Mouse (Mus musculus) intestine, postnatal 0 days (tissue): ENCODE results near the gene Gm8439. TPM values are rescaled to one million over a fixed set of nuclear protein-coding genes. Genes with fewer than 3 reads are reported as not detected.
A peak's percentile ranks its signal among the peaks of the same experiment; 100 is the strongest.

Experiments used
- ATAC-seq: fragments of 200-750 bp; cut with Nextera tagmentation; 2 replicates; pipeline ENCODE4 v1.8.0; 2017; ENCODE audit warnings: mild to moderate bottlenecking, moderate TSS enrichment, moderate library complexity
- H3K27ac ChIP-seq: fragments of 300-500 bp; sonication (generic); 2 replicates; pipeline ENCODE4 v1.5.1; 2014; ENCODE audit warnings: mild to moderate bottlenecking, low read depth, low read length, moderate library complexity
- H3K27me3 ChIP-seq: fragments of 300-500 bp; sonication (generic); replicated peaks from 2 replicates; pipeline ENCODE4 v1.6.1; 2014; ENCODE audit warnings: low read length, mixed read lengths; ENCODE audit not compliant: control insufficient read depth, insufficient read depth
- H3K36me3 ChIP-seq: fragments of 300-500 bp; sonication (generic); 2 replicates; pipeline ENCODE4 v1.6.1; 2014; ENCODE audit warnings: mild to moderate bottlenecking, moderate library complexity; ENCODE audit not compliant: control insufficient read depth, insufficient read depth
- H3K4me1 ChIP-seq: fragments of 300-500 bp; sonication (generic); replicated peaks from 2 replicates; pipeline ENCODE4 v1.6.1; 2014; ENCODE audit warnings: antibody characterized with exemption, low read length, mixed read lengths; ENCODE audit not compliant: control insufficient read depth, insufficient read depth
- H3K4me2 ChIP-seq: fragments of 300-500 bp; sonication (generic); replicated peaks from 2 replicates; pipeline ENCODE4 v1.6.1; 2014; ENCODE audit warnings: low read depth, mild to moderate bottlenecking, moderate library complexity
- H3K4me3 ChIP-seq: fragments of 300-500 bp; sonication (generic); 2 replicates; pipeline ENCODE4 v1.5.1; 2014; ENCODE audit warnings: low read depth, low read length
- H3K9ac ChIP-seq: fragments of 300-500 bp; sonication (generic); 2 replicates; pipeline ENCODE4 v1.6.1; 2014; ENCODE audit warnings: mild to moderate bottlenecking, low read depth, low read length
- H3K9me3 ChIP-seq: fragments of 300-500 bp; sonication (generic); 2 replicates; pipeline ENCODE4 v1.6.1; 2016; ENCODE audit warnings: mixed run types; ENCODE audit not compliant: control insufficient read depth
- CTCF ChIP-seq: sonication (generic); IDR thresholded peaks from 2 replicates; pipeline ENCODE4 v1.5.1; 2016; ENCODE audit warnings: low read depth, mild to moderate bottlenecking, control low read depth, antibody characterized with exemption, moderate library complexity
- WGBS: fragments of 180-500 bp; shearing (Covaris S2); extraction: QIAGEN DNeasy Blood & Tissue Kit; methylation state at CpG from one replicate; pipeline ENCODE4 v1.1.7; 2014; 5-methylcytosine and 5-hydroxymethylcytosine counted together
- polyA plus RNA-seq: library from polyadenylated mRNA; unstranded; fragments of >200 nt; fragmentation: Nextera tagmentation; extraction: Ambion mirVana; gene quantifications from 2 replicates; pipeline ENCODE4 v1.2.1, GENCODE M21; 2015

Gene Gm8439
- polyA plus RNA-seq = not detected in 2 replicates

GRCm38 (mm10) chr4:120588445-120588844 is at the start of gene Gm8439:
Gm8439 (plus strand) TSS chr4:120588745.
- H3K9me3 ChIP-seq = no peaks in the 10 kb centered on the region
- no peaks in the 10 kb centered on the region for H3K4me1 ChIP-seq
- H3K27ac ChIP-seq = no peak within 1 kb of the TSS
- ATAC-seq = no peak
- no peak within 1 kb of the TSS for H3K4me2 ChIP-seq
- WGBS = 33% methylated on average over 4 of the region's 4 CpGs
- H3K36me3 ChIP-seq = no peaks in the 10 kb centered on the region
- H3K4me3 ChIP-seq = no peak within 1 kb of the TSS
- H3K9ac ChIP-seq = no peak within 1 kb of the TSS
- no peaks in the 10 kb centered on the region for H3K27me3 ChIP-seq
- TF ChIP-seq CTCF = no peak

DNA sequence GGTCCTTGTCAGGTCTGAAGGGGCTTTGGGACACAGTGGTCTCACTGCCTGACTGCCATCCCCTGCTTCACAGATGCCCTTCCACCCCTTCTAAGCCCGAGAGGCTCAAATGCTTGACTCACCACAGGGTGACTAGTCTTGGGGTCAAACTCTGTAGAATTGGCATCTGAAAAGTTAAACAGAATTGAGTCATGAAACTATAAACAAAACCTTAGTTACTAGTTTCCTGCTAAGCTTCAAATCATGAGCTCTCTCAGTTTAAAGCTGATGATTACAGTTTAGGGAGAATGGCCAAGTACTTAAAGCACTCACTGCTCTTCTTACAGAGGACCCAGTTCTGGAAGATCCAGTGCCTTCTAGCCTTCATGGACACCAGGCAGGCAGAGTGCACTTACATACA is 43.6 kb upstream of the Gm8439 start:
- Histone ChIP-seq H3K4me2 (no peak overlapping the region), H3K27ac (no peak overlapping the region), H3K9me3 (no peaks in the 10 kb centered on the region), H3K36me3 (peaks cover 79% of the 10 kb centered on the region), H3K4me3 (no peak overlapping the region), H3K4me1 (no peaks in the 10 kb centered on the region), H3K9ac (no peak overlapping the region), H3K27me3 (no peaks in the 10 kb centered on the region)
- TF ChIP-seq CTCF = no peak
- WGBS = 81% methylated on average over 1 of the region's 1 CpGs
- ATAC-seq = no peak

DNA sequence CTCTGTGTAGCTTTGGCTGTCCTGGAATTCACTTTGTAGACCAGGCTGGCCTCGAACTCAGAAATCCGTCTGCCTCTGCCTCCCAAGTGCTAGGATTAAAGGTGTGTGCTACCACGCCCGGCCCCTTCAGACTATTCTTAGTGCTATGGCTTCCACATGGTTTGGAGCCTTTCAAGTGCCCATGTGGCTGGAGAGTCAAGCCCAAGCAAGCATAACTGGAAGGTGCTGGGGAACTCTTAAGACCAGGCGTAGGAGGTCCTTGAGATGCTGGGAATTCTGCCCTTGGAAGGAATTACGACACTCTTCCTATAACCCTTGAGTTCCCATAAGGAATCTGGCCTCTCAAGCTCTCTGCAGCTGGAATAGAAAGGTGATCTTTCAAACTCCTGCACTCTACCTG is 32.0 kb upstream of the Gm8439 start:
- Histone ChIP-seq H3K36me3 (peaks cover 37% of the 10 kb centered on the region), H3K27me3 (no peaks in the 10 kb centered on the region), H3K4me3 (no peak overlapping the region), H3K27ac (no peak overlapping the region), H3K4me1 (no peaks in the 10 kb centered on the region), H3K9me3 (no peaks in the 10 kb centered on the region), H3K9ac (no peak overlapping the region), H3K4me2 (no peak overlapping the region)
- no peak for ATAC-seq
- 88% methylated on average over 6 of the region's 6 CpGs for WGBS
- no peak for TF ChIP-seq CTCF

- 83% methylated on average over 2 of the region's 2 CpGs for WGBS
- H3K27ac ChIP-seq = no peak overlapping the region
- H3K4me1 ChIP-seq = 0 out of 2 replicates have a peak, but pooled peaks cover 7% of the 10 kb centered on the region
- H3K9ac ChIP-seq = no peak overlapping the region
- no peak for TF ChIP-seq CTCF
- no peaks in the 10 kb centered on the region for H3K9me3 ChIP-seq
- H3K27me3 ChIP-seq = no peaks in the 10 kb centered on the region
- ATAC-seq = no peak
- peaks cover 25% of the 10 kb centered on the region for H3K36me3 ChIP-seq
- H3K4me2 ChIP-seq = no peak overlapping the region
- H3K4me3 ChIP-seq = no peak overlapping the region
These were observed 22.8 kb upstream of the Gm8439 start for GRCm38 (mm10) chr4:120565726-120566125.

- Histone ChIP-seq H3K36me3 (0 out of 2 replicates have a peak, but pooled peaks cover 12% of the 10 kb centered on the region), H3K4me3 (0 out of 2 replicates have a peak overlapping the region, but pooled peaks have one; percentile 17), H3K9me3 (no peaks in the 10 kb centered on the region), H3K9ac (peak overlapping the region; percentile 4; the same call in 1 of the 2 replicates), H3K4me2 (peak overlapping the region; percentile 89), H3K27me3 (no peaks in the 10 kb centered on the region), H3K4me1 (peaks cover 13% of the 10 kb centered on the region; the same call in 1 of the 2 replicates), H3K27ac (peak overlapping the region; percentile 35)
- 36% methylated on average over 5 of the region's 5 CpGs for WGBS
- no peak for ATAC-seq
- TF ChIP-seq CTCF = no peak
These were observed 20.5 kb upstream of the Gm8439 start for GRCm38 (mm10) chr4:120568005-120568404.

- Histone ChIP-seq H3K4me3 (peak overlapping the region; percentile 54), H3K27me3 (no peaks in the 10 kb centered on the region), H3K4me1 (peaks cover 13% of the 10 kb centered on the region; the same call in 1 of the 2 replicates), H3K9ac (peak overlapping the region; percentile 67; the same call in 1 of the 2 replicates), H3K9me3 (no peaks in the 10 kb centered on the region), H3K4me2 (peak overlapping the region; percentile 89), H3K27ac (no peak overlapping the region), H3K36me3 (0 out of 2 replicates have a peak, but pooled peaks cover 12% of the 10 kb centered on the region)
- ATAC-seq = no peak
- TF ChIP-seq CTCF = no peak
- 5% methylated on average over 4 of the region's 4 CpGs for WGBS
These were observed 19.5 kb upstream of the Gm8439 start for GRCm38 (mm10) chr4:120569025-120569424.
